Mouse (Mus musculus) MEL (cell line): ENCODE results near the gene Pacsin2. TPM values are rescaled to one million over a fixed set of nuclear protein-coding genes. Genes with fewer than 3 reads are reported as not detected.

Source experiments
- DNase-seq: peaks from one replicate; pipeline ENCODE4 v3.0.0; 2011; ENCODE audit warnings: low read depth, low spot score
- H3K27ac ChIP-seq: 2 replicates; pipeline ENCODE4 v1.5.1; 2012; ENCODE audit warnings: low read depth, mild to moderate bottlenecking, control low read depth, low read length, moderate library complexity; ENCODE audit not compliant: control insufficient read depth
- H3K27me3 ChIP-seq, 2 experiments: fragments of 150-350 bp in 1 of 2; sonication (generic) in 1 of 2; 2 replicates each; pipeline ENCODE4 v1.6.1; 2012; ENCODE audit warnings: low read length in 2 of 2, mild to moderate bottlenecking in 2 of 2, improper control_type of control experiment in 1 of 2, moderate library complexity in 1 of 2; ENCODE audit not compliant: insufficient read depth in 2 of 2, control insufficient read depth in 1 of 2
- H3K36me3 ChIP-seq, 2 experiments: 2 replicates each; pipeline ENCODE4 v1.6.1; 2012 to 2014; ENCODE audit warnings: low read length in 2 of 2, improper control_type of control experiment in 1 of 2, inconsistent platforms in 1 of 2, mild to moderate bottlenecking in 1 of 2; ENCODE audit not compliant: insufficient read depth in 2 of 2, control insufficient read depth in 1 of 2
- H3K4me1 ChIP-seq, 2 experiments: fragments of 150-350 bp in 1 of 2; sonication (generic) in 1 of 2; 2 replicates each; pipeline ENCODE4 v1.6.1; 2012; ENCODE audit warnings: low read length in 2 of 2, improper control_type of control experiment in 1 of 2, mild to moderate bottlenecking in 1 of 2; ENCODE audit not compliant: insufficient read depth in 2 of 2, control insufficient read depth in 1 of 2
- H3K4me3 ChIP-seq, 2 experiments: fragments of 150-350 bp in 1 of 2; sonication (generic) in 1 of 2; 2 replicates each; pipeline ENCODE4 v1.5.1; 2012; ENCODE audit warnings: low read depth in 2 of 2, low read length in 2 of 2, mild to moderate bottlenecking in 2 of 2, moderate library complexity in 2 of 2, control low read depth in 1 of 2, improper control_type of control experiment in 1 of 2; ENCODE audit not compliant: control insufficient read depth in 1 of 2, insufficient read depth in 1 of 2
- H3K79me2 ChIP-seq: 2 replicates; pipeline ENCODE4 v1.6.1; 2012; ENCODE audit warnings: mild to moderate bottlenecking, low read length, moderate library complexity; ENCODE audit not compliant: control insufficient read depth, poor library complexity, insufficient read depth
- H3K9ac ChIP-seq: 2 replicates; pipeline ENCODE4 v1.6.1; 2012; ENCODE audit warnings: low read depth, mild to moderate bottlenecking, control low read depth, low read length, moderate library complexity; ENCODE audit not compliant: control insufficient read depth, poor library complexity, severe bottlenecking
- H3K9me3 ChIP-seq: fragments of 150-350 bp; sonication (generic); replicated peaks from 2 replicates; pipeline ENCODE4 v1.6.1; 2012; ENCODE audit warnings: mild to moderate bottlenecking, low read length, improper control_type of control experiment, moderate library complexity; ENCODE audit not compliant: insufficient read depth
- BHLHE40 ChIP-seq: IDR thresholded peaks from 2 replicates; pipeline ENCODE4 v1.6.1; 2012; ENCODE audit warnings: low read depth, mild to moderate bottlenecking, inconsistent platforms, low read length, improper control_type of control experiment, borderline replicate concordance
- CTCF ChIP-seq, 3 experiments: IDR thresholded peaks in 2 of 3; conservative IDR thresholded peaks in 1 of 3; 2 replicates each; pipeline ENCODE4 v1.5.1; 2011 to 2012; ENCODE audit warnings: low read length in 3 of 3, low read depth in 2 of 3, mild to moderate bottlenecking in 2 of 3, improper control_type of control experiment in 1 of 3, inconsistent platforms in 1 of 3, mixed read lengths in 1 of 3, moderate library complexity in 1 of 3; ENCODE audit not compliant: control insufficient read depth in 1 of 3, insufficient read depth in 1 of 3, poor library complexity in 1 of 3, severe bottlenecking in 1 of 3
- E2F4 ChIP-seq: IDR thresholded peaks from 2 replicates; pipeline ENCODE4 v1.6.1; 2011; ENCODE audit warnings: low read depth, low read length, improper control_type of control experiment, borderline replicate concordance
- ELF1 ChIP-seq: IDR thresholded peaks from 2 replicates; pipeline ENCODE4 v1.6.1; 2014; ENCODE audit warnings: low read depth, mild to moderate bottlenecking, inconsistent platforms, low read length, improper control_type of control experiment, moderate library complexity
- ETS1 ChIP-seq: IDR thresholded peaks from 2 replicates; pipeline ENCODE4 v1.6.1; 2012; ENCODE audit warnings: low read depth, mild to moderate bottlenecking, inconsistent platforms, low read length, improper control_type of control experiment, moderate library complexity
- HCFC1 ChIP-seq: IDR thresholded peaks from 2 replicates; pipeline ENCODE4 v1.6.1; 2012; ENCODE audit warnings: low read depth, mild to moderate bottlenecking, inconsistent platforms, low read length, improper control_type of control experiment, moderate library complexity
- MAFK ChIP-seq: IDR thresholded peaks from 2 replicates; pipeline ENCODE4 v1.6.1; 2011; ENCODE audit warnings: low read depth, mild to moderate bottlenecking, low read length, improper control_type of control experiment, borderline replicate concordance
- MAX ChIP-seq: IDR thresholded peaks from 2 replicates; pipeline ENCODE4 v1.6.1; 2011; ENCODE audit warnings: low read length, improper control_type of control experiment
- MYB ChIP-seq: IDR thresholded peaks from 2 replicates; pipeline ENCODE4 v1.6.1; 2011; ENCODE audit warnings: mild to moderate bottlenecking, low read depth, low read length, improper control_type of control experiment
- MYC ChIP-seq: IDR thresholded peaks from 2 replicates; pipeline ENCODE4 v1.6.1; 2011; ENCODE audit warnings: low read depth, mild to moderate bottlenecking, low read length, improper control_type of control experiment, moderate library complexity
- NELFE ChIP-seq: IDR thresholded peaks from 2 replicates; pipeline ENCODE4 v1.6.1; 2011; ENCODE audit warnings: low read depth, low read length, improper control_type of control experiment
- SIN3A ChIP-seq: IDR thresholded peaks from 2 replicates; pipeline ENCODE4 v1.6.1; 2012; ENCODE audit warnings: low read length, improper control_type of control experiment, inconsistent platforms
- SMC3 ChIP-seq: IDR thresholded peaks from 2 replicates; pipeline ENCODE4 v1.6.1; 2011; ENCODE audit warnings: low read depth, low read length, improper control_type of control experiment
- ZNF384 ChIP-seq: IDR thresholded peaks from 2 replicates; pipeline ENCODE4 v1.6.1; 2012; ENCODE audit warnings: low read depth, mild to moderate bottlenecking, inconsistent platforms, low read length, improper control_type of control experiment
- polyA plus RNA-seq, 2 experiments: library from polyadenylated mRNA; stranded (reverse) in 1 of 2; unstranded in 1 of 2; fragments of >175 nt in 1 of 2; fragments of >200 nt in 1 of 2; gene quantifications; 2 replicates each; pipeline versions ENCODE4 v1.2.1 to v1.2.4; 2012; ENCODE audit warnings: low replicate concordance in 2 of 2, low read depth in 1 of 2; ENCODE audit not compliant: insufficient read length in 2 of 2, insufficient read depth in 1 of 2, missing spikeins in 1 of 2
- total RNA-seq: library from RNA; depleted of rRNA; stranded (reverse); fragments of 300-350 nt; gene quantifications from 2 replicates; pipeline ENCODE4 v1.2.3, GENCODE M21; 2012

Pacsin2 gene
- total and polyA plus RNA-seq, 3 experiments = 58.7 to 425 (median 103) TPM

DNA sequence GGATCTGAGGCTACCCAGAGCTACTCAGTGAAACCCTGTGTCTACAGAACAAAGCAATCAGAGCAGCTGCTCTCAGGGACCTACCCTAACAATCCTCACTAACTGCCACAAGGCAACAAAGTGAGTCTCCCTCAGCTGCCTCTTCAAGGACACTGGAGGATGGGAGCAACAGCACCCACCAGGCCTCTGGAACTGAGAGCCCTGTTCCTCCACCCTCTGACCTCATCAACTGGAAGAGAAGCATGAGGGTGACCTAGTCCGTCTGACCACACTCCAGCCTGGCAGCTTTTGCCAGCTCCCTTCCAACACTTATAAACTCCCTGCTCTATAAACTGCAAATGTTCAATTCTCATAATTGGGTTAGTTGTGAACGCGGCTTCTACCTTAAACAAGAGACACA is 10.5 kb downstream of the Pacsin2 start:
- Histone ChIP-seq H3K27me3 (no peaks in the 10 kb centered on the region), H3K27ac (no peak overlapping the region), H3K9ac (no peak overlapping the region), H3K79me2 (peaks cover 63% of the 10 kb centered on the region), H3K36me3 (peaks cover 0 to 19% of the 10 kb centered on the region in 2 experiments; a peak in 2 of 4 replicates), H3K4me3 (no peak overlapping the region), H3K9me3 (no peaks in the 10 kb centered on the region), H3K4me1 (peaks cover 12 to 24% of the 10 kb centered on the region in 2 experiments)
- no peak for TF ChIP-seq MAFK
- TF ChIP-seq NELFE = no peak
- TF ChIP-seq ELF1 = no peak
- no peak for TF ChIP-seq MYC
- TF ChIP-seq HCFC1 = no peak
- no peak for TF ChIP-seq E2F4
- no peak for TF ChIP-seq CTCF (IDR thresholded peaks at IDR 0.05 in 2 of 3, conservative IDR thresholded peaks at IDR 0.05 in 1 of 3; ENCODE audit: control insufficient read depth in 1 of 3, insufficient read depth in 1 of 3, low read depth in 2 of 3, low read length in 3 of 3, poor library complexity in 1 of 3, severe bottlenecking in 1 of 3)
- no peak for TF ChIP-seq ETS1
- TF ChIP-seq MAX = no peak
- TF ChIP-seq MYB = no peak
- no peak for TF ChIP-seq SIN3A
- no peak for TF ChIP-seq SMC3
- no peak for DNase-seq

DNA sequence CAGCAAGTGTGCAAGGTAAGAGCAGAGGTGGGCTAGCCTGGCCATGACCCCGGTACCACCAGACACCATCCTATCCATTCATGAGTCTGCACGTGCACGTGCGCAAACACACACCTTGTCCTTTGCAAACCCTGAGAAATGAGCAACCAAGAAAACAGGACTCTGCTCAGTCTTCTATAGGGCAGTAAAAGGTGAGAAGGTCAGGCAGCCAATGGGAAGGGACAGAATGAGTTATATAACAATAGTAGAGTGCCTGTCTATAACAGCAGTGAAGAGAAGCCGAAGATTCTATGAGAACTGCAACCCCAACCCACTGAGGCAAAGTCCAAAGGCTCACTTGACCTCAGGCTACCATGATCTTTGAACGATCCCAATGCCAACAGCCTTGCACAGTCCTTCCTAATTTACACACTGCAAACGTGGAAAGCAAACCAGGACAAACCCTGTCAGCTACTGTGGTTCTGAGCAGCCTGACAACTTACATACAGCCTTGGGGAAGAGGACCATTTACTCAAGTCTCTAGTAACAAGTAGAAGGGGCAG is 12.1 kb downstream of the Pacsin2 start:
- TF ChIP-seq BHLHE40 (peak; percentile 56; the same call in 1 of the 2 replicates), ZNF384 (no peak), NELFE (0 out of 2 replicates have a peak, but pooled peaks have one; percentile 8)
- Histone ChIP-seq H3K4me3 (no peak overlapping the region), H3K4me1 (peaks cover 12 to 24% of the 10 kb centered on the region in 2 experiments), H3K27me3 (no peaks in the 10 kb centered on the region), H3K9me3 (no peaks in the 10 kb centered on the region), H3K79me2 (peaks cover 56% of the 10 kb centered on the region), H3K27ac (peak overlapping the region; percentile 35; the same call in 1 of the 2 replicates), H3K36me3 (peaks cover 0 to 19% of the 10 kb centered on the region in 2 experiments; a peak in 2 of 4 replicates), H3K9ac (no peak overlapping the region)
- no peak for DNase-seq
